Mouse (Mus musculus): ENCODE results near the gene Lgals1.

GRCm38 (mm10) chr15:78908399-78908798, 18.1 kb upstream of the Lgals1 start:
- TF ChIP-seq EP300 (IDR thresholded peaks at IDR 0.05; ENCODE audit: low read depth) (no peak), CTCF (IDR thresholded peaks at IDR 0.05; ENCODE audit: low read depth) (no peak)
